Mouse (Mus musculus): ENCODE measurements at regions not wholly inside any gene's neighbourhood (a gene's known extent, or its start where the extent isn't known, plus 50 kb on each side); places are given as distances from the start of the nearest gene placed in this dataset.
A peak's percentile ranks its signal among the peaks of the same experiment; 100 is the strongest.

DNA sequence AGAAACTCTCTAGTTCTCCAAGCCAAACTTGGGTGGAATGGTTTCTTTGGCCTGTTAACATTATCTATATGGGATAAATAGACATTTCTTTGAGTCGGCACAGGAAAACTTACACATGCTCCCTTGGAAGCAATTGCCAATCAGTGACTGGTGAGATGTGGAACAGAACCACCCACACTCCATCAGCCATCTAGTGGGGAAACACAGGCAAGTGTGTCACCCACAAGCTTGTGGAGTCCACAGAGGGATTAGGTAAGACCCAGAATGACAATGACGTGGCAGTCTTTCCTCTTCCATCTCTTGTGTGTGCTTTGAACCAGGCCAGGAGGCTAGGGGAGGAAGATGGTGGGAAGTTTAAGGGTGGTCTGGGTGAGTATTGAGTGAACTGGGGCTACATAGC is 257.5 kb upstream of the Gadl1 start:
- 93% methylated on average over 2 of the region's 2 CpGs for WGBS
- Histone ChIP-seq H3K4me3 (ENCODE audit: insufficient read depth, low read depth, low read length) (no peak overlapping the region), H3K27me3 (replicated peaks; ENCODE audit: control insufficient read depth, insufficient read depth, low read length) (no peaks in the 10 kb centered on the region), H3K4me1 (ENCODE audit: control insufficient read depth, insufficient read depth, low read length) (no peaks in the 10 kb centered on the region), H3K27ac (ENCODE audit: insufficient read depth, low read depth, low read length) (no peak overlapping the region), H3K36me3 (ENCODE audit: control insufficient read depth, insufficient read depth, low read length) (no peaks in the 10 kb centered on the region)
- TF ChIP-seq CTCF (conservative IDR thresholded peaks at IDR 0.05; ENCODE audit: insufficient read depth, insufficient read length, low read depth, low read length) (no peak), POLR2A (IDR thresholded peaks at IDR 0.05; ENCODE audit: low read depth, low read length) (no peak)
- no peak for DNase-seq

DNA sequence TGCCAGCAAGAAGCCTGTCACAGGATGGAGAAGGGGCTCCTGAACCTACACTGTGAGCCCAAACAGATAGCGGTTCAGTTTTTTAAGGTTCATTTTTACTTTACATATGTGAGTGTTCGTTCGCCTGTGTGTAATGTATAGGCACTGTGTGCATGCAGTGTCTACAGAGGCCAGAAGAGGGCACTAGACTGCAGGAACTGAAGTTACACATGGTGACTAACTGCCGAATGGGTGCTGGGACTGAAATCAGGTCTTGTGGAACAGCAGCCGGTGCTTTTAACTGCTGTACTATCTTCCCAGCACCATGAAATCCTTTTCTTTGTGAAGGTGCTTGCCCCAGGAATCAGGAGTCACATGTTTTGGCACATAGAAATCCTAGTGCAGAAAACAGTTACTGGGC is 256.1 kb upstream of the Gadl1 start:
- DNase-seq, result no peak
- H3K4me1 ChIP-seq (ENCODE audit: control insufficient read depth, insufficient read depth, low read length), result no peaks in the 10 kb centered on the region
- H3K27ac ChIP-seq (ENCODE audit: insufficient read depth, low read depth, low read length), result no peak overlapping the region
- no peaks in the 10 kb centered on the region for H3K36me3 ChIP-seq (ENCODE audit: control insufficient read depth, insufficient read depth, low read length)
- no peak overlapping the region for H3K4me3 ChIP-seq (ENCODE audit: insufficient read depth, low read depth, low read length)
- TF ChIP-seq CTCF (conservative IDR thresholded peaks at IDR 0.05; ENCODE audit: insufficient read depth, insufficient read length, low read depth, low read length) (no peak), POLR2A (IDR thresholded peaks at IDR 0.05; ENCODE audit: low read depth, low read length) (no peak)
- no peaks in the 10 kb centered on the region for H3K27me3 ChIP-seq (replicated peaks; ENCODE audit: control insufficient read depth, insufficient read depth, low read length)
- WGBS, result 98% methylated on average over 5 of the region's 5 CpGs

DNA sequence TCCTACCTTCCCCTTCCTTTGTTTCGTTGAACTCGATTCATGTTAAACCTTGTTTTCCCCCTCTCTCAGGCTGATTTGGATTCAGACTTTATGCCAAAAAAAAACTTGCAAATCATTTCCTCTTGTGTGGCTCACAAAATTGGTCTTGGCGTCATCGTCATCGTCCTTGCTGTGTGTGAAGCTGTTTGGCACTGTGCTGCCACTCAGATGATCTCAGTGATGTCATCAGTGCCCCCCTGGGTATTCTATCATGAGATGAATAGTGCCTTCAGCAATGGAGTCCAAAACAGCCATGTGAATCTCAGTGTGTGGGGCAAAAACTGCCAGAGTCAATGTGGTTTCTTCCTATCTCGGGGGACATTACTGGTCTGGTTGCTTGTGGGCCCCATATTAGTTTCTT is 254.3 kb upstream of the Gadl1 start:
- TF ChIP-seq CTCF (conservative IDR thresholded peaks at IDR 0.05; ENCODE audit: insufficient read depth, insufficient read length, low read depth, low read length), result no peak
- TF ChIP-seq POLR2A (IDR thresholded peaks at IDR 0.05; ENCODE audit: low read depth, low read length), result no peak
- WGBS, result 88% methylated on average over 6 of the region's 6 CpGs
- Histone ChIP-seq H3K27me3 (replicated peaks; ENCODE audit: control insufficient read depth, insufficient read depth, low read length) (no peaks in the 10 kb centered on the region), H3K36me3 (ENCODE audit: control insufficient read depth, insufficient read depth, low read length) (no peaks in the 10 kb centered on the region), H3K4me1 (ENCODE audit: control insufficient read depth, insufficient read depth, low read length) (no peaks in the 10 kb centered on the region), H3K27ac (ENCODE audit: insufficient read depth, low read depth, low read length) (no peak overlapping the region), H3K4me3 (ENCODE audit: insufficient read depth, low read depth, low read length) (no peak overlapping the region)
- no peak for DNase-seq

DNA sequence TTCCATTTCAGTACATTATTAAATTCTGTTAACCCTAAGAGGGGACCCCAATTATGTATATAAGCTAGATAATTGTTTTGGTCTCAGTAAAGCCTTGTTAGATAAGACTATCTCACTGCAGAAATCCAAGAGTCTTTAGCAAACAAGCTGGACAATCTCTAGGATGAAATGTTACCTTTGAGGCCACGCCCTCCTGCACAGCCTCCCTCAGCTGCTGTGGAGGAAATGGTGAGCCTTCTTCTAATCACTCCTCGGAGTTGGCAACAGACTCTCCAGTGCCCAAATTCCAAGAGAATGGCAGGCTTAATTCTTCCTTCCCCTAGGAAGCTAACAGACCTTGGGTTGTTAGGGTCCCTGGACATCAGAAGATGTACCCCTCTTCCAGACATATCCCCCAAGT is 252.7 kb upstream of the Gadl1 start:
- Histone ChIP-seq H3K27me3 (replicated peaks; ENCODE audit: control insufficient read depth, insufficient read depth, low read length) (no peaks in the 10 kb centered on the region), H3K4me1 (ENCODE audit: control insufficient read depth, insufficient read depth, low read length) (peaks cover 12% of the 10 kb centered on the region; the same call in 1 of the 2 replicates), H3K36me3 (ENCODE audit: control insufficient read depth, insufficient read depth, low read length) (no peaks in the 10 kb centered on the region), H3K4me3 (ENCODE audit: insufficient read depth, low read depth, low read length) (no peak overlapping the region), H3K27ac (ENCODE audit: insufficient read depth, low read depth, low read length) (no peak overlapping the region)
- no peak for DNase-seq
- 61% methylated on average over 2 of the region's 2 CpGs for WGBS
- TF ChIP-seq CTCF (conservative IDR thresholded peaks at IDR 0.05; ENCODE audit: insufficient read depth, insufficient read length, low read depth, low read length) (no peak), POLR2A (IDR thresholded peaks at IDR 0.05; ENCODE audit: low read depth, low read length) (no peak)

DNA sequence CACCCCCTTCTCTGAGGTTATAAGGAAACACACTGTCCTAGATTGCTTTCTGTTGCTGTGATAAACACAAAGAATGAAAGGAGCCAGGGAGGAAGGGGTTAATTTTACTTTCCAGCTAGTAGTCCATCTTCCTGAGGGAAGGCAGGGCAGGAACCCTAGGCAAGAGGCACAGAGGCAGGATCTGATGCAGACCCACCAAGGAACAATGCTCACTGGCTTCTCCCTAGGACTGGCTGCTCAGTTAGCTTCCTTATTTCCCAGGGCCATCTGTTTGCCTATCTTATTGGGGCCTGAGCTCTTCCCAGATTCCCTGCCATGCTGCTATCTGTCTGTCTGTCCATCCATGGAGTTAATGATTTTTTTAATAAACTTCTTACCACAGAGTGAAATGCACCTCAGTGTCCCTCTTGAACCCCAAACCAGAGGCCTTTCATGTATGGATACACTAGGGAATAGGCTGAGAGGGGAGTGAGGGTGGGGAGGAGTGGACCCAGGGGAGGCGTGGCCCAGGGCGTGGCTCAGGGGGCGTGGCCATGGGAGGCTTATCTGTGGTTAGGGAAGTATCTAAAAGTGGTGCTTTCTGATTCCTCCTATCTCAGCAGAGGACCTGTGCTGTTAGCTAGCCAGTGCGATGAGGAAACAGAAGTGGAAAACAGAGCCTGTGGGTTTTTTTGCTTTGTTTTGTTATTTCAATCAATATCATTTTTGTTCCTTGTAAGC is 252.1 kb upstream of the Gadl1 start:
- Histone ChIP-seq H3K4me3 (ENCODE audit: insufficient read depth, low read depth, low read length) (no peak overlapping the region), H3K27ac (ENCODE audit: insufficient read depth, low read depth, low read length) (no peak overlapping the region), H3K36me3 (ENCODE audit: control insufficient read depth, insufficient read depth, low read length) (no peaks in the 10 kb centered on the region), H3K4me1 (ENCODE audit: control insufficient read depth, insufficient read depth, low read length) (peaks cover 12% of the 10 kb centered on the region; the same call in 1 of the 2 replicates), H3K27me3 (replicated peaks; ENCODE audit: control insufficient read depth, insufficient read depth, low read length) (no peaks in the 10 kb centered on the region)
- 60% methylated on average over 4 of the region's 4 CpGs for WGBS
- DNase-seq, result no peak
- TF ChIP-seq CTCF (conservative IDR thresholded peaks at IDR 0.05; ENCODE audit: insufficient read depth, insufficient read length, low read depth, low read length) (no peak), POLR2A (IDR thresholded peaks at IDR 0.05; ENCODE audit: low read depth, low read length) (no peak)

DNA sequence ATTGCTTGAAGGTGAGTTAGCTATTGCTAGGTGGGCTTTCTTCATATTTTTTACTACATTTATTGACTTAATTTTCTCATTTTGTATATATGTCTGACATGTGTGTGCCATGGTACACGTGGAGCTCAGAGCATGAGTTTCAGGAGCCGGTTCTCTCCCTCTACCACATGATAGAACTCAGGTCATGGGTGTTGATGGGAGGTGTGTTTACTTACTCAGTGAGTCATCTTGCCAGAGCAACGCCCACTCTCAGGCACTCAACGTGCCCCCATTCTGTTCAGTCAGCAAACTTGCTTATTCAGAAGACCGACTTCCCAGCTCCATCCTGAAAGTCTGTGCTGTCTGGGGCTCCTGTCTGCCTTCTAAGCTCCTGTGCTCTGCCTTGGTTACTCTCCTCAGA is 250.8 kb upstream of the Gadl1 start:
- 86% methylated on average over 5 of the region's 5 CpGs for WGBS
- no peak for DNase-seq
- H3K27me3 ChIP-seq (replicated peaks; ENCODE audit: control insufficient read depth, insufficient read depth, low read length), result no peaks in the 10 kb centered on the region
- H3K36me3 ChIP-seq (ENCODE audit: control insufficient read depth, insufficient read depth, low read length), result no peaks in the 10 kb centered on the region
- H3K4me1 ChIP-seq (ENCODE audit: control insufficient read depth, insufficient read depth, low read length), result peaks cover 12% of the 10 kb centered on the region; the same call in 1 of the 2 replicates
- H3K27ac ChIP-seq (ENCODE audit: insufficient read depth, low read depth, low read length), result no peak overlapping the region
- TF ChIP-seq CTCF (conservative IDR thresholded peaks at IDR 0.05; ENCODE audit: insufficient read depth, insufficient read length, low read depth, low read length) (no peak), POLR2A (IDR thresholded peaks at IDR 0.05; ENCODE audit: low read depth, low read length) (no peak)
- no peak overlapping the region for H3K4me3 ChIP-seq (ENCODE audit: insufficient read depth, low read depth, low read length)

DNA sequence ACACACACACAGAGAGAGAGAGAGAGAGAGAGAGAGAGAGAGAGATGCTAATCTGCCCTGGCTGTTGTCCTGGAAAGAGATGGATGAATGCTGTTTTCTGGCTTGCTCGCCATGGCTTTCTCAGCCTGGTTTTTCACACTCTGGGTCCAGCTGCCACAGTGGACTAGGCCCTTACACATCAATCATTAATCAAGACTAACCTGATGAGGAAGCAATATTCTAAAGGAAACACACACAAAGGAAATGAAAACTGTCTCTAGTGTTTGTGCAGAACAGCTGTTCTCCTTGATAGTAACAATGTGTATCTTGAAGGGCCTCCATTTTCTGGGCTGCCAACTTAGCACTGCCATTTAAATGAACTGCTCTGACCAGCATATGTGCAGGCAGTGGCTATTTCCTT is 248.9 kb upstream of the Gadl1 start:
- Histone ChIP-seq H3K27me3 (replicated peaks; ENCODE audit: control insufficient read depth, insufficient read depth, low read length) (no peaks in the 10 kb centered on the region), H3K27ac (ENCODE audit: insufficient read depth, low read depth, low read length) (peak overlapping the region; percentile 84), H3K4me1 (ENCODE audit: control insufficient read depth, insufficient read depth, low read length) (peaks cover 12% of the 10 kb centered on the region; the same call in 1 of the 2 replicates), H3K4me3 (ENCODE audit: insufficient read depth, low read depth, low read length) (no peak overlapping the region), H3K36me3 (ENCODE audit: control insufficient read depth, insufficient read depth, low read length) (no peaks in the 10 kb centered on the region)
- TF ChIP-seq CTCF (conservative IDR thresholded peaks at IDR 0.05; ENCODE audit: insufficient read depth, insufficient read length, low read depth, low read length) (no peak), POLR2A (IDR thresholded peaks at IDR 0.05; ENCODE audit: low read depth, low read length) (no peak)
- DNase-seq, result peak; percentile 76
- WGBS, result 56% methylated on average over 1 of the region's 1 CpGs
